Mouse (Mus musculus): Measurements from ENCODE around the gene Def8.

- no peak for TF ChIP-seq CTCF (IDR thresholded peaks at IDR 0.05; ENCODE audit: low read depth, low read length)
- TF ChIP-seq POLR2A (IDR thresholded peaks at IDR 0.05; ENCODE audit: extremely low read depth, insufficient read depth, low read length), result no peak
These were observed 69.6 kb downstream of the Def8 start for GRCm38 (mm10) chr8:123492898-123493297.

Measured in liver, adult 2 months (tissue).